Mouse (Mus musculus): ENCODE data around the gene Gm49358.

DNA sequence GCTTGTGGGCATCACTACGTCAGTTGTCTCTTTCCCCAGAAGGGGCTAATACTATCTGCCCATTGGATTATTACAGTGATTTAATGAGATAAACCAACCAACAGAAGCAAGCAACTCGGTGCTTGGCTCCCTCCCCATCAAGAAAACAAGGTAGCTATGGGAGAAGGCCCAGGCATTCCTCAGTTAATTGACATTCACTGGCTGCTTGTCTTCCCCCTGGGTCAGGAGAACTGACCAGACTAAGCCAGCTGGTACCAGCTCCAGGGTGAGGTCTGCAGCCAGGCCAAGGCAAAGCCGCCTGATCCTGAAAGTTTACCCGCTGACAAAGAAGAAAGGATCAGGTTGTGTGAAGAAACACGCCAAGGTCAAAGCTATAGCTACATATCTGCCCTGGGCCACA lies 7.9 kb downstream of the Gm49358 start:
- TF ChIP-seq POLR2A (IDR thresholded peaks at IDR 0.05; ENCODE audit: extremely low read depth, insufficient read depth, low read length) (no peak), CTCF (IDR thresholded peaks at IDR 0.05; ENCODE audit: extremely low read depth, insufficient read depth, low read length) (no peak)

Measured in cortical plate, adult 2 months (tissue).